Mouse (Mus musculus): ENCODE data around the gene Sccpdh.
"Not testable (repeated sequence)": the region's sequence is repeated elsewhere in the genome, so short reads cannot be mapped to it uniquely, and the experiment has no call there.

The Sccpdh gene

GRCm38 (mm10) chr1:179667450-179667849, 560 bp upstream of the Sccpdh start:
- DNase-seq (ENCODE audit: low read depth in 1 of 2, low spot score in 2 of 2) = no peak

- no peak for DNase-seq (ENCODE audit: low read depth in 1 of 2, low spot score in 2 of 2)
Measured at GRCm38 (mm10) chr1:179668836-179669537, 977 bp downstream of the Sccpdh start.

- no peak for DNase-seq (ENCODE audit: low read depth in 1 of 2, low spot score in 2 of 2)
Measured at GRCm38 (mm10) chr1:179674355-179674754, 6.3 kb downstream of the Sccpdh start.

GRCm38 (mm10) chr1:179677031-179677430, 9.0 kb downstream of the Sccpdh start:
- no peak for DNase-seq (ENCODE audit: low read depth in 1 of 2, low spot score in 2 of 2)

GRCm38 (mm10) chr1:179679326-179679725, 11.3 kb downstream of the Sccpdh start:
- no peak for DNase-seq (ENCODE audit: low read depth in 1 of 2, low spot score in 2 of 2)

GRCm38 (mm10) chr1:179682753-179683152, 14.7 kb downstream of the Sccpdh start:
- DNase-seq (ENCODE audit: low read depth in 1 of 2, low spot score in 2 of 2) = not testable (repeated sequence)

- no peak for DNase-seq (ENCODE audit: low read depth in 1 of 2, low spot score in 2 of 2)
Measured at GRCm38 (mm10) chr1:179686348-179686747, 18.3 kb downstream of the Sccpdh start.

GRCm38 (mm10) chr1:179686781-179687180, 18.8 kb downstream of the Sccpdh start:
- no peak for DNase-seq (ENCODE audit: low read depth in 1 of 2, low spot score in 2 of 2)

- DNase-seq (ENCODE audit: low read depth in 1 of 2, low spot score in 2 of 2) = no peak
Measured at GRCm38 (mm10) chr1:179687305-179687704, 19.3 kb downstream of the Sccpdh start.

- no peak for DNase-seq (ENCODE audit: low read depth in 1 of 2, low spot score in 2 of 2)
Measured at GRCm38 (mm10) chr1:179687966-179688365, 20.0 kb downstream of the Sccpdh start.

GRCm38 (mm10) chr1:179688415-179688814, 20.4 kb downstream of the Sccpdh start:
- DNase-seq (ENCODE audit: low read depth in 1 of 2, low spot score in 2 of 2) = no peak

- no peak for DNase-seq (ENCODE audit: low read depth in 1 of 2, low spot score in 2 of 2)
Measured at GRCm38 (mm10) chr1:179688914-179689313, 20.9 kb downstream of the Sccpdh start.

GRCm38 (mm10) chr1:179689479-179689878, 21.5 kb downstream of the Sccpdh start:
- DNase-seq (ENCODE audit: low read depth in 1 of 2, low spot score in 2 of 2) = no peak

GRCm38 (mm10) chr1:179704150-179704549, 36.1 kb downstream of the Sccpdh start:
- no peak for DNase-seq (ENCODE audit: low read depth in 1 of 2, low spot score in 2 of 2)

GRCm38 (mm10) chr1:179705154-179705553, 37.1 kb downstream of the Sccpdh start:
- DNase-seq (ENCODE audit: low read depth in 1 of 2, low spot score in 2 of 2) = no peak

- DNase-seq (ENCODE audit: low read depth in 1 of 2, low spot score in 2 of 2) = no peak
Measured at GRCm38 (mm10) chr1:179709390-179709789, 41.4 kb downstream of the Sccpdh start.

GRCm38 (mm10) chr1:179710739-179711138, 42.7 kb downstream of the Sccpdh start:
- DNase-seq (ENCODE audit: low read depth in 1 of 2, low spot score in 2 of 2) = no peak

- DNase-seq (ENCODE audit: low read depth in 1 of 2, low spot score in 2 of 2) = no peak
Measured at GRCm38 (mm10) chr1:179712658-179713057, 44.6 kb downstream of the Sccpdh start.

GRCm38 (mm10) chr1:179713367-179713766, 45.4 kb downstream of the Sccpdh start:
- no peak for DNase-seq (ENCODE audit: low read depth in 1 of 2, low spot score in 2 of 2)

GRCm38 (mm10) chr1:179715289-179715688, 47.3 kb downstream of the Sccpdh start:
- DNase-seq (ENCODE audit: low read depth in 1 of 2, low spot score in 2 of 2) = not testable (repeated sequence)

GRCm38 (mm10) chr1:179715786-179716185, 47.8 kb downstream of the Sccpdh start:
- DNase-seq (ENCODE audit: low read depth in 1 of 2, low spot score in 2 of 2) = no peak

- no peak for DNase-seq (ENCODE audit: low read depth in 1 of 2, low spot score in 2 of 2)
Measured at GRCm38 (mm10) chr1:179722811-179723469, 54.9 kb downstream of the Sccpdh start.

- no peak for DNase-seq (ENCODE audit: low read depth in 1 of 2, low spot score in 2 of 2)
Measured at GRCm38 (mm10) chr1:179728661-179729060, 60.7 kb downstream of the Sccpdh start.
